Mouse (Mus musculus) thymus, adult 2 months (tissue): Measurements from ENCODE around the gene Spns2. TPM values are rescaled to one million over a fixed set of nuclear protein-coding genes. Genes with fewer than 3 reads are reported as not detected.
A peak's percentile ranks its signal among the peaks of the same experiment; 100 is the strongest.

Experiments
- DNase-seq: peaks from one replicate; pipeline ENCODE4 v3.0.0; 2021
- H3K27ac ChIP-seq: fragments of 200-500 bp; 2 replicates; pipeline ENCODE4 v1.5.1; 2012; ENCODE audit warnings: low read length, control low read depth; ENCODE audit not compliant: control insufficient read depth, insufficient read depth
- H3K27me3 ChIP-seq: fragments of 200-500 bp; 2 replicates; pipeline ENCODE4 v1.6.1; 2012; ENCODE audit warnings: mild to moderate bottlenecking, low read length, moderate library complexity, mixed read lengths; ENCODE audit not compliant: control insufficient read depth, insufficient read depth
- H3K36me3 ChIP-seq: fragments of 200-500 bp; 2 replicates; pipeline ENCODE4 v1.6.1; 2012; ENCODE audit warnings: mild to moderate bottlenecking, low read length, moderate library complexity; ENCODE audit not compliant: control insufficient read depth, insufficient read depth
- H3K4me1 ChIP-seq: fragments of 200-500 bp; replicated peaks from 2 replicates; pipeline ENCODE4 v1.6.1; 2012; ENCODE audit warnings: low read length; ENCODE audit not compliant: control insufficient read depth, insufficient read depth
- H3K4me3 ChIP-seq: fragments of 200-500 bp; 2 replicates; pipeline ENCODE4 v1.5.1; 2012; ENCODE audit warnings: mild to moderate bottlenecking, low read length, control low read depth, moderate library complexity; ENCODE audit not compliant: control insufficient read depth, insufficient read depth
- CTCF ChIP-seq: fragments of 200-500 bp; IDR thresholded peaks from 2 replicates; pipeline ENCODE4 v1.5.1; 2012; ENCODE audit warnings: mild to moderate bottlenecking, control low read depth, low read length, moderate library complexity, borderline replicate concordance; ENCODE audit not compliant: control insufficient read depth, poor library complexity, insufficient read depth; ENCODE audit errors: extremely low read depth
- POLR2A ChIP-seq: fragments of 200-500 bp; IDR thresholded peaks from 2 replicates; pipeline ENCODE4 v1.6.1; 2012; ENCODE audit warnings: mild to moderate bottlenecking, low read length, control low read depth, moderate library complexity; ENCODE audit not compliant: control insufficient read depth, poor library complexity, insufficient read depth; ENCODE audit errors: extremely low read depth
- WGBS: fragments of 180-500 bp; shearing (Covaris S2); methylation state at CpG from one replicate; pipeline ENCODE4 v1.1.7; 2018; 5-methylcytosine and 5-hydroxymethylcytosine counted together
- polyA plus RNA-seq: library from polyadenylated mRNA; depleted of rRNA; stranded (reverse); fragments of >200 nt; gene quantifications from 2 replicates; pipeline ENCODE4 v1.2.3, GENCODE M21; 2012

Spns2 gene
- polyA plus RNA-seq, 1 experiment: 10.6 TPM

DNA sequence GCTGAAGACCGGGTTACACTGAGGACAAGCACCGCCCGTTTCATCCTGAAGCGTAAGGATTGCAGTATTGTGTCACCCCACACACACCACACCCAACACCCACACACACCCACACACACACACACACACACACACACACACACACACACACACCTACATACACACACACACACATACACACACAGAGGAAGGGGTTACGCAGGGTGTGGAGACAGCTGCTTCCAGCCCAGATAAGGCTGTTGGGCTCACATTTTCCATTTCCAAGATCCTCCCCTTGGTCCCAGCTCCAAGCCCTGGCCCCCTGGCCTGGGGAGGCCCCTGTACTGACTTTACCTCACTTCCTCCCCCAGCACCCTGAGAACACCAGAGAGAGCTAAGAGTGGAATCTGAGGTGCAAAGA is 73.0 kb downstream of the Spns2 start:
- no peak for TF ChIP-seq CTCF
- TF ChIP-seq POLR2A: no peak
- H3K27me3 ChIP-seq: no peaks in the 10 kb centered on the region
- H3K4me1 ChIP-seq: no peaks in the 10 kb centered on the region
- no peaks in the 10 kb centered on the region for H3K36me3 ChIP-seq
- no peak overlapping the region for H3K27ac ChIP-seq
- WGBS: 97% methylated on average over 5 of the region's 5 CpGs
- H3K4me3 ChIP-seq: no peak overlapping the region
- no peak for DNase-seq

- Histone ChIP-seq H3K36me3 (no peaks in the 10 kb centered on the region), H3K27ac (no peak overlapping the region), H3K4me1 (peaks cover 7% of the 10 kb centered on the region), H3K4me3 (no peak overlapping the region), H3K27me3 (no peaks in the 10 kb centered on the region; the same call in 1 of the 2 replicates)
- DNase-seq: no peak
- WGBS: 70% methylated on average over 8 of the region's 8 CpGs
- no peak for TF ChIP-seq CTCF
- TF ChIP-seq POLR2A: no peak
These were observed 74.5 kb downstream of the Spns2 start for GRCm38 (mm10) chr11:72415155-72415554.

GRCm38 (mm10) chr11:72413601-72414190 is 76.0 kb downstream of the Spns2 start:
- no peak for DNase-seq
- H3K4me3 ChIP-seq: no peak overlapping the region

GRCm38 (mm10) chr11:72413016-72413415 is 76.7 kb downstream of the Spns2 start:
- H3K4me3 ChIP-seq: no peak overlapping the region
- H3K36me3 ChIP-seq: no peaks in the 10 kb centered on the region
- H3K4me1 ChIP-seq: peaks cover 7% of the 10 kb centered on the region
- WGBS: 85% methylated on average over 7 of the region's 7 CpGs
- no peak for TF ChIP-seq POLR2A
- no peak for TF ChIP-seq CTCF
- H3K27me3 ChIP-seq: no peaks in the 10 kb centered on the region; the same call in 1 of the 2 replicates
- DNase-seq: no peak
- no peak overlapping the region for H3K27ac ChIP-seq

More at GRCm38 (mm10) chr11:72413601-72414190, 76.0 kb downstream of the Spns2 start:
- H3K36me3 ChIP-seq: no peaks in the 10 kb centered on the region
- H3K27ac ChIP-seq: no peak overlapping the region
- TF ChIP-seq CTCF (no peak), POLR2A (no peak)
- H3K4me1 ChIP-seq: peaks cover 7% of the 10 kb centered on the region
- H3K27me3 ChIP-seq: no peaks in the 10 kb centered on the region; the same call in 1 of the 2 replicates
- 86% methylated on average over 5 of the region's 5 CpGs for WGBS

DNA sequence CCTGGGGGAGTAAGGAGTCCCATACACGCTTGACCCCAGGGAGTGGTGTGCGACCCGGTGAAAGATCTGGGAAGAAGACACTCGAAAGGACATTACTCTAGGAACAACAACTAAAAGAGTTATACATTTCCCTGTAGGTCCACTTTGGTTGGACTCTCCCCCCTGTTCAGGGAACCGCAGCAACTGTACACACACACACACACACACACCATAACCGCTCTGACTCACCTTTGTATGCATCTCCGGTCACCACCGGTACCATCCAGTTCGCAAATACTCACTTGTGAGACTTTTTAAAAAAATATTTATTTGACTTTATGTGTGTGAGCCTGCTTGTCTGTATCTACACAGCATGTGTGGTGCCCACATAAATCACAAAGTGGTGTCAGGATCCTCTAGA is 77.8 kb downstream of the Spns2 start:
- H3K36me3 ChIP-seq: no peaks in the 10 kb centered on the region
- H3K27me3 ChIP-seq: no peaks in the 10 kb centered on the region; the same call in 1 of the 2 replicates
- H3K4me1 ChIP-seq: peaks cover 7% of the 10 kb centered on the region
- DNase-seq: no peak
- H3K27ac ChIP-seq: no peak overlapping the region
- WGBS: 51% methylated on average over 9 of the region's 9 CpGs
- TF ChIP-seq POLR2A (no peak), CTCF (no peak)
- H3K4me3 ChIP-seq: no peak overlapping the region

GRCm38 (mm10) chr11:72411093-72411921 is 78.4 kb downstream of the Spns2 start, which contains the start of gene Smtnl2:
Gene Smtnl2 (minus strand): TSS chr11:72411713.
- peak; percentile 36 for DNase-seq
- TF ChIP-seq POLR2A: no peak
- no peak for TF ChIP-seq CTCF
- H3K27me3 ChIP-seq: no peaks in the 10 kb centered on the region; the same call in 1 of the 2 replicates
- under 1% methylated on average over 86 of the region's 86 CpGs for WGBS
- H3K27ac ChIP-seq: no peak within 1 kb of the TSS
- H3K36me3 ChIP-seq: no peaks in the 10 kb centered on the region
- peaks cover 7% of the 10 kb centered on the region for H3K4me1 ChIP-seq
- peak within 1 kb of the TSS; percentile 46 for H3K4me3 ChIP-seq
